Mouse (Mus musculus): Measurements from ENCODE around the gene Vwa1.

DNA sequence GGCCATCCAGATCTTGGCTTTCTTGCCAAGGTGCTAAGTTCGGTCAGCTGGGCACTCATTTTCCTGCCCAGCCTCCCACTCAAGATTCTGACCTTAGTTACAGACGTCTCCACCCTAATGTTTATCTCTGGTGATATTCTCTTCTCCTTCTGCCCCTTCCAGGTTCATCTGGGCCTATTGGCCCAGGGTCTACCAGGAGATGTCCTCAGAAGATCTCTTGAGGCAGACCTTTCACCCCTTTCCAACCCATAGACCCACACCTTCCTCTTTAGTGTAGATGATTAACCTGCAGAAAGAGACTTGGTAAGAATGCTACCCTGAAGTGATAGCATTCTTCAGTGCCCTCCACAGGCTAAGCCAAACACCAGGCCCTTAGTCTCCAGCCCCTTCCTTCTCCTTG is 2.8 kb downstream of the Vwa1 start:
- TF ChIP-seq GATA1 (IDR thresholded peaks at IDR 0.05; ENCODE audit: borderline replicate concordance, low read length) (no peak), CTCF (IDR thresholded peaks at IDR 0.05; ENCODE audit: low read depth, low read length) (no peak)

All from G1E (cell line).